ENCODE assay signal across 8 mouse cellular contexts in genomic region chr12:70111367-70112089, GRCm38 (mm10). TPM values are rescaled to one million over a fixed set of nuclear protein-coding genes. Genes with fewer than 3 reads are reported as not detected.
DNase-seq lines count a peak whose midpoint lies in the region; ATAC-seq and TF ChIP-seq lines count a peak whose summit lies in the region.

No protein-coding gene starts in this region.

- H3K4me3 ChIP-seq in forebrain, postnatal 0 days (ENCODE audit: low read depth, low read length), result peak overlapping the region; percentile 64

- ATAC-seq in forebrain, postnatal 0 days, result peak; percentile 82

- peak overlapping the region; percentile 92 for H3K9ac ChIP-seq in forebrain, postnatal 0 days

- no peaks in the 10 kb centered on the region for H3K36me3 ChIP-seq in forebrain, postnatal 0 days (ENCODE audit: insufficient read depth)

- WGBS in forebrain, postnatal 0 days, result 3% methylated on average over 100 of the region's 101 CpGs

- DNase-seq in Muller cell, postnatal 12 days (ENCODE audit: inconsistent ontology term), result peak; percentile 84
- peak; percentile 55 for DNase-seq in cerebellum, adult 8-10 months
- DNase-seq in forebrain, postnatal 0 days, result peak; percentile 88
- peak; percentile 83 for DNase-seq in heart, postnatal 4 days
- peak; percentile 66 to 77 for DNase-seq in layer of hippocampus, postnatal 10 days (ENCODE audit: low spot score in 2 of 2)
- DNase-seq in lung, postnatal 25 days (ENCODE audit: low spot score), result peak; percentile 76
- peak; percentile 78 for DNase-seq in retina, embryonic 14.5 days (ENCODE audit: low spot score)
- peak; percentile 72 to 79 for DNase-seq in thymus, postnatal 36 days

- TF ChIP-seq CTCF in forebrain, postnatal 0 days (IDR thresholded peaks at IDR 0.05; ENCODE audit: low read depth), result 0 out of 2 replicates have a peak, but pooled peaks have one; percentile 27

- peak overlapping the region; percentile 94 for H3K27ac ChIP-seq in forebrain, postnatal 0 days (ENCODE audit: low read depth, low read length)

- H3K27me3 ChIP-seq in forebrain, postnatal 0 days (ENCODE audit: insufficient read depth, low read length), result no peaks in the 10 kb centered on the region

- H3K4me1 ChIP-seq in forebrain, postnatal 0 days (ENCODE audit: insufficient read depth), result 0 out of 2 replicates have a peak, but pooled peaks cover 11% of the 10 kb centered on the region

- H3K9me3 ChIP-seq in forebrain, postnatal 0 days (ENCODE audit: low read length), result no peaks in the 10 kb centered on the region

- H3K4me2 ChIP-seq in forebrain, postnatal 0 days (ENCODE audit: low read depth), result peak overlapping the region; percentile 79

RNA-seq across cellular contexts. Expression of gene Nin, which starts 2.0 kb away (rescaled TPM):
- 28.4 and 36.9 TPM in 2 replicates for total RNA-seq in forebrain, postnatal 0 days (2014; rRNA removed)
- 5.6 and 8.5 TPM in 2 replicates for polyA plus RNA-seq in forebrain, postnatal 0 days (2015; fragmentation: Nextera tagmentation; extraction: Ambion mirVana)
- total RNA-seq in heart, postnatal 4 days (2021), result 10 to 100 TPM; 41.3 to 42.0 TPM
- total RNA-seq in layer of hippocampus, postnatal 10 days (2021), result 10 to 100 TPM; 59.8 to 85.9 TPM

RNA-seq across cellular contexts. Expression of gene Abhd12b, which starts 42.4 kb away (rescaled TPM):
- total RNA-seq in forebrain, postnatal 0 days (2014; rRNA removed), result 0.08 TPM in 1 of 2 replicates, not detected in the other
- 0.13 TPM in 1 of 2 replicates, not detected in the other for polyA plus RNA-seq in forebrain, postnatal 0 days (2015; fragmentation: Nextera tagmentation; extraction: Ambion mirVana)
- not detected for total RNA-seq in heart, postnatal 4 days (2021)
- total RNA-seq in layer of hippocampus, postnatal 10 days (2021), result under 1 TPM; 0.34 to 0.40 TPM

Comparison
In these comparisons a context has a peak if more than half of its experiments do, and no peak if none do; other contexts are left out.
1. Peak in every context shown above with its lines: DNase-seq, ATAC-seq, H3K4me3 ChIP-seq and H3K27ac ChIP-seq.